Mouse (Mus musculus) bone marrow, adult 2 months (tissue): ENCODE measurements at regions not wholly inside any gene's neighbourhood (a gene's known extent, or its start where the extent isn't known, plus 50 kb on each side); places are given as distances from the start of the nearest gene placed in this dataset.

ENCODE experiments used
- CTCF ChIP-seq: fragments of 200-500 bp; IDR thresholded peaks from 2 replicates; pipeline ENCODE4 v1.5.1; 2011; ENCODE audit warnings: low read length, control low read depth; ENCODE audit not compliant: control insufficient read depth, insufficient read depth
- POLR2A ChIP-seq: fragments of 200-500 bp; IDR thresholded peaks from 2 replicates; pipeline ENCODE4 v1.6.1; 2011; ENCODE audit warnings: low read depth, mild to moderate bottlenecking, control low read depth, low read length, borderline replicate concordance; ENCODE audit not compliant: control insufficient read depth

DNA sequence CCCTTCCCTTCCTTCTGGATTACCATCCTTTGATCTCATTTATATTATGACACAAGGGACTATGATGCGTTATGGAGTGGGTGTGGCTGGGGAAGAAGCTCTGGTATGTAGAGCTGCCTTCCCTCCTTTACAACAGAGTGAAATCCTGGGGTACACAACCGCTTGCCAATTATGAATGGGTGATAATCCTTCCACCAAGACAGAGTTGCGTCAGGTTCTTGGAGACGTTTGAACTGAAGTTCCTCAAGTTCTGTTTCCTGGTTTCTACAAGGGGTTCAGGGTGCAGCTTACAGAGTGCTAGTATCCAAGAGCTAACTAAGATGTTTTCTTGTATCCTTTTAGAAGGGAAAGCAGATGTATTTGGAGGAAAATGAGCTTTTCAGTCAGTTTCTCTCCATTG is 92.2 kb downstream of the D16Ertd472e start:
- TF ChIP-seq CTCF (no peak), POLR2A (no peak)
